Mouse (Mus musculus) kidney, postnatal 14 days (tissue): ENCODE measurements around the gene Gid4.

Source experiments
- DNase-seq: peaks from one replicate; pipeline ENCODE4 v3.0.0; 2022; ENCODE audit warnings: mixed read lengths

Gene Gid4

DNA sequence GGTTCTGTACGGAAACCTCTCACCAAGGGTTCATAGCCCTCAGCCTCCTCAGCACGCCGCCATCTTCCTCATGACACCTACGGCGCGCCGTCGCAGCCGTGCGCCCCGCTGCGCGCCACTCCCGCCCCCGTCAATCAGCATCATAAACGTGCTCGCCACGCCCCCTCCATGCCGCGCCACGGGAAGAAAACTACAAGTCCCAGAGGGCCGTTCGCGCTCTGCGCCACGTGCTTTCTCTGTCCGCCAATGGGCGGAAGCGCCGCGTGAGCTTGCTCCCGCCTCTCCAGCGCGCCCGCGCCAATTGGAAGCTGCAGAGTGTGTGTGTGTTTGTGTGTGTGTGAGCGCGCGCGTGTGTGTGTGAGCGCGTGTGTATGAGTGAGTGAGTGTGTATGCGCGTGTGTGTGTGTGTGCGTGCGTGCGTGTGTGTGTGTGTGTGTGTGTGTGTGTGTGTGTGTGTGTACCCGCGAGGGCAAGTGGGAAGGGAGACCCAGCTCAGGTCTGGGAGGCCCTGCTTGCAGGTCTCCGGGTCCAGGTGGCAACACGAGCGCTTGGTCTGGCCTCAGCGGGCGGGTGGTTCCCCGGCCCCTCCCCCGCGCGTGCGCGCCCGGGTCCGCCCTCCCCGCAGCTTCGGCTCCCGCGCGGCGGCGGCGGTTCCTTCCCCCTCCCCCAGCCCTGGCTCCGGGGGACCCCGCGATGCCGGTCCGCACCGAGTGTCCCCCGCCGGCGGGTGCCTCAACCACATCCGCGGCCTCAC, at the start of gene Gid4:
Gid4 (plus strand) TSS at position 183 of the 754 bp plus-strand sequence.
- DNase-seq, result peak; percentile 99

DNA sequence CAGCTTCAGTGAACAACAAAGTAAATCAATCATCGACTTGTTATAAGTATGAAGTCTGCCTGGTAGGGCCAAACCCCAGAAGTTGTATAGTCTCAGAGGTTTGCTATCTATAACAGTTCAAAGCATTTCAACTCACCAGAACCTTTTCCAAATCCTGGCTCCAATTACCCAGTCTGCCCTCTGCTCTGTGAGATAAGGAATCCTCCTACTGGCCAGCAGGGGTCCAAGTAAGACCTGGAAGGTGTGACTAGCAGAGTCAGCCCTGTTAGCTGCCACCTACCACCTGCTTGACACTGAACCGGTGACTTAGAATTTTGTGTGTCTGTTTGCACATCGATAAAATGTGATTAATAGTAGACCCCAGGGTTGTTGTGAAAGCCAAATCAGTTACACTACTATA, 49.7 kb upstream of the Gid4 start:
- no peak for DNase-seq

DNA sequence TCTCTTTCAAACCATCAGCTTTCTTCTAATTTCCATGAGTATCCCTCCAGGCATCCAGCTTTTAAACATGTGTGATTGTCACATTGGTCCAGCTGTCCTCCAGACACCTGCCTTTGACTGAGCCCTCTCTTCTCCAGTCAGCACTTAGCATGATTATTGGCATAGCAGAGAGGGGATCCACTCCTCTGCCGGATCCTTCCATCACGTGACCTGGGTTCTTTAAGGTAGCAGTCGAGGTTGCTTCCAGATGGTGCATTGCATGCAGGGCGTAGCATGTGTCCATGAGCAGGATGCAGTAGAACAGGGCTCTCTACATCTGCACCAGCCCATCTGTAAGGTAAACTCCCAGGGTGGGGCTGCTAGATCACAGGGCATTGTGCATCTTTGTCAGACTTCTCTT, 48.0 kb upstream of the Gid4 start:
- DNase-seq, result no peak

DNA sequence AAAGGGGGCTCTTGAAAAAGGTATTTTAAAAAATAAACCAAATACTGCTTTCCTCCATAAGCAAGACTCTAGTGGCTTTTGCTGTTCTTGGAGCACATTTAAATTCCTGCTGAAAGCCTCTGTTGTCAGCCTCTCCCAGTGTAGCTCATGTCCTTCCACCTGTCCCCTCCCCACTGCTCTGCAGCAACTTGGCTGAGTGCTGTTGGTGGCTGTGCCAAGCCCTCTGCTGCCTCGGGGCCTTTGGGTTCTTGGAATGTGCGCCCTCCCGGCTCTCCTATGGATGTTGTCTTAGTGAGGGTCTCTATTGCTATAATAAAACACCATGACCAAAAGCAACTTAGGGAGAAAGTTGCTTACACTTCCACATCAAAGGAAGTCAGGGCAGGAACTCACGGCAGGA, 47.5 kb upstream of the Gid4 start:
- DNase-seq, result no peak

DNA sequence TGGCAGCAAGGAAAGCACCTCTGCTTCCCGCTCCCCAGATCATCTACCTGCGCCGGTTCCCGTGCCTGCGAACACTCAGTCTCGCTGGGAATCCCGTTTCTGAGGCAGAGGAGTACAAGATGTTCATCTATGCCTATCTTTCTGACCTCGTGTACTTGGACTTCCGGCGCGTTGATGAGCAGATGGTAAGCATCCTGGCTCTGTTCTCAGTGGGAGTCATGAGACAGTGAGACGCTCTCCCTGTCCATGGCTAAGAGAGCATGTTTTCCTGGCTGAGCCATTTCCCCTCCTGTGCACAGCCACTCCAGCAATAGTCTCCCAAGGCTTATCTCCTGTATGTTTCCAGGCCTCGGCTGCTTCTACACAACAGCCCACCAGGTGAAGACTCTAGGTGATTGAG, 46.5 kb upstream of the Gid4 start:
- DNase-seq, result no peak

DNA sequence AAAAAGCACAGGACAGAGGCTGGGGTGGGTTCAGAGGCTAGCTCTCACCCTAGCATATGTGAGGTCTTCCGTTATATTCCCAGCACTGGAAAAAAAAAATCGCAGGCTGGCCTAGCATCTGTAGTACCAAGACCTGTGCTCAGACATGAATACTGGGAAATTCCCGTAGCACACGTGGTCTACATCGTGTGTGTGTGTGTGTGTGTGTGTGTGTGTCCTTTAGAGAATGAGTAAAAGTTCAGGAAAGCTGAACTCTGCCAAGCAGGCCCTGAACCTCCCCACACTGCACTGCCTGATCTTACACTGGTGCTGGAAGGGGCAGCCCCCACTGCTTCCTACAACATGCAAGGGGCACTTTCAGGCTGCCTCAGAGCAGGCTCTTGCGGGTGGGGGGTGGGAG, 42.5 kb upstream of the Gid4 start:
- no peak for DNase-seq

DNA sequence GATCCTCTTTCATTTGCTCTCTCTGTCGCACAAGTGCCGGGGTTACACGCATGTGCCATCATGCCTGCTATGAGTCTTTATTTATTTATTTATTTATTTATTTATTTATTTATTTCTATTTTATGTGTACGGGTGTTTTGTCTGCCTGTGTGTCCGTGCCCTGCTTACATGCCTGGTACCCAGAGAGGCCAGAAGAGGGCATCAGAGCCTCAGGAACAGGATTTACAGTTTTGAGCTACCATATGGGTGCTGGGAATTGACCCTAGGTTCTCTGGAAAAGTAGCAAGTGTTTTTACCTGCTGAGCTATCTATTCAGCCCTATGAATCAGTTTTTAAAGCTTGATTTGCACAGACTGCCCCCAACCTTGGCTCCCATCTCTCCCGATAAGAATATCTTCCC, 33.4 kb upstream of the Gid4 start:
- DNase-seq, result no peak

DNA sequence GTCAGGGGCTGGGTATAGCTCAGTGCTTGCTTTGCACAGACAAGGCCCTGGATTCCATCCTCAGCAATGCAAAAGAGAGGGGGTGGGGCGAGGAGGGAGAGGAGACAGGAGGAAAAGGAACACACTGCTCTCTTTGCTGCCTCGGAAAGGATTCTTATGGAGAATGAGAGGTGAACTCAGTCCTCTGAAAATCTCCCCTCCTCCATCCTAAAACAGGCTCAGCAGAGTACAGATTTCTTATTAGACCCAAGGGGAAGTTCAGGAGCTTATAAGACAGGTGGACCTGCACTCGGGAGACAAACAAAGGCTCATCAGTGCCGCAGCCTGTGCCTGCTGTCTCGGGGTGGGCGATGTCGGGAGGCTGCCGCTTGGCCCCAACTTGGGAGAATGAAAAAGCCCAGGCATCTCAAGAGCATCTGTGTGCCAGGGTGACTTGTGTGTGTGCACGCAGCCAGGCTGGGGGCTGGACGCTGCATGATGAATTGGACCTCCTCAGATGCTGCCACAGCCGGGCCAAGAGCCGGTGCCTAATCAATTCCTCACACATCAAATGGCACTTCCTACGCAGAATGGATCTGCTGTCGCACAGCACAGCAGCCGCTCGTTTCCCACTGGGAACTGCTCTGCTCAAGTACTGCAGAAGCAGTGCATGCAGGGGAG, 32.1 kb upstream of the Gid4 start:
- no peak for DNase-seq

DNA sequence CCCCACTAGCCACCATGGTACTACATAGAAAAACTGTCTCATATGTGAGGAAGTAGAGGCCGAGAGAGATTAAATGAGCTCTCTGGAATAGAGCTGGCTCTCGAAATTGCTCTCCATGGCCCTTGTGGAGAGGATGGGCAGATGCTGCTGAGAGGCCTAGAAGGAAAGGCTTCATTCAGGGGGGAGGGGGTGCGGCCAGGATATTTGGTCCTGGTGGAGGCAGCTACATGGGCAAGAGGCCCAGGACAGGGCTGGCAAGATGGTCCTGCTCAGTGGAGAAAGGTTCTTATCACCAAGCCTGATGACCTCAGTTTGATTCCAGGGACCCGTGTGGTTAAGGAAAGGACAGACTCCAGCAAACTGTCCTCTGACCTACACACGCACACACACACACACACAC, 31.0 kb upstream of the Gid4 start:
- no peak for DNase-seq

DNA sequence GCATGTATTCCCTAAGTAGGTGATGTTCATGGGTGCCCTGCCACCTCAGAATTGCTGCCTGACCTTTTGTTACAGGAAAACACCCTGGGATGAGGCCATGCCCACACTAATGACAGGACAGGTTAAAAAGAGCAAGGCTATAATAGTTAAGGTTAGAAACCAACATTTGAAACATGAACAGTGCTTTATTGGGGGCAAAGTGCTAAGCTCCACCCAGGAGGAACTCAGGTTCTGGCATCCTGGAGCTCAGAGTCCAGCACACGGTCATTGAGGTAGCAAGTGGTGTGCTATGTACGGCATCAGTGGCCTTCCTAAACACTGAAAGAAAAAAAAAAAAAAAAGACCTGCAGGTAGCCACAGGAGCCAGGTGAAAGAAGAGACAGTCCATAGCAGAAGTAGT, 29.0 kb upstream of the Gid4 start:
- DNase-seq, result no peak

DNA sequence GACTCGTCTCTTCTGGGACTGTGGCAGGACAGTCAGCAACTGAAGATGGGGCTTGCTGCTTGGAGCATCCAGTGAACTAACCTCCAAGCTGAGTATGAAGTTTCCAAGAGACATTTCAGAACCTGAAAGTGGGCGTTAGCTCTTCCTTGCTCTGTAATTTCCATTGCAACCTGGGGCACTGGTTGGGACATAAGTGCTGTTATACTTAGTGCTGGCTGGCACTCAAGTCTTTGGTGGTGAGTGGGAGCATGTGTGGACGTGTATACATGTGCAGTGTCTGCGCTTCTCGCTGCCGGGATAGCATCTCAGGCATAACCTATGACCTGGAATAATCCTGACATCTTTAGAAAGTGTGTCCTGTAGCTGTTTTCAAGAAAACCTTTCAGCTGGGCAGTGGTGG, 25.6 kb upstream of the Gid4 start:
- DNase-seq, result no peak

DNA sequence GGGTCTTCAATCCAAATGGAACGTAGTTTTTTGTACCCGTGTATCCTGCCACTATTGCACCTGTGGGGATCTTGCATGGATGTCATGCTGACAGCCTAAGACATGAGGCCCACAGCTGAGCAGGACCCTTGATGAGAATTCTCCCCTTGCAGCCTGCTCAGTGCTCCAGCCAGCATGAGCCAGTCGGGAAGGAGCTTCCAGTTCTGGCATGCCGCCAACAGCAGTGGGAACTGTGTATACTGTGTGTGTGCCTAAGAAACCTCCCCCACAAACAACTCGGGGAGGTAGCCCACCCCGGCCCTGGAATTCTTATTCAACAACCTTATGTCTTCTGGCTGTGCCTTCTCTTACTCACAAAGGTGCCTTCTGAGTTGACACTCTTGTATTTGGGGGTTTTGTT, 20.4 kb upstream of the Gid4 start:
- DNase-seq, result peak; percentile 29

DNA sequence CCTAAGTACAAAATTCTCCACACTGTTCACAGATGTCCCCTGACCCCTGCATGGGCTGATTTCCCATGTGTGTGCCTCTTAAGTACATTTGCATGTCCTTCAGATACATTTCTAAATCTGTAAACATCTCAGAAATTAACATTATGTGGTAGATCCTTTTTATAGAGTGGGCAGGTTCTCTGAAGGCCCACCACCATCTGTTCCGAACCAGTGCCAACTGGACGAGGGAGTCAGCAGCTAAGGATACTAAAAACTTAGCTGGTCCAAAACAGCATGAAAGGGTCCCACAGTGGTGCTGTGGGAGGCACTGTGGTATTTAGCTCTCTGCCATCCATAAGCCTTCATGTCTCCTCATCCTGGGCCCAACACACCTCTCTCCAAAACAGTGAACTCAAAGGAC, 19.8 kb upstream of the Gid4 start:
- DNase-seq, result no peak

DNA sequence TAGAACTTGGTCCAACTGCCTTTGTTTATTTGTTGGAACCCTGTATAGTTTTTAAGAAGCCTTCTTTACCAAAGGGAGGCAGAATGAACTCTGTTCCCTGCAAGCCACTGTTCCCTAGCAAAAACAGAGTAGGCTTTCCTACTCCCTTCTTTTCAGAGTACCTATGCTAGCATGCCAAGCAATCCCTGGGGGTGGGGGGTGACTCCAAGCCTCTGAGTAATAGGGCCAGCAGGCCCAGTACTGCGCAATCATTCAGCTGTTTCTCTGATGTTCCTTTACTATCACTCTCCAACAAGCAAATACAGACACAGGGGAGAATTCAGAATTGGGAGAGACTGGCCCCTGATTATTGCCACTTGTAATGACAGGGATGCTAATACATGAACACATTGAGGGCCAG, 10.3 kb upstream of the Gid4 start:
- no peak for DNase-seq

DNA sequence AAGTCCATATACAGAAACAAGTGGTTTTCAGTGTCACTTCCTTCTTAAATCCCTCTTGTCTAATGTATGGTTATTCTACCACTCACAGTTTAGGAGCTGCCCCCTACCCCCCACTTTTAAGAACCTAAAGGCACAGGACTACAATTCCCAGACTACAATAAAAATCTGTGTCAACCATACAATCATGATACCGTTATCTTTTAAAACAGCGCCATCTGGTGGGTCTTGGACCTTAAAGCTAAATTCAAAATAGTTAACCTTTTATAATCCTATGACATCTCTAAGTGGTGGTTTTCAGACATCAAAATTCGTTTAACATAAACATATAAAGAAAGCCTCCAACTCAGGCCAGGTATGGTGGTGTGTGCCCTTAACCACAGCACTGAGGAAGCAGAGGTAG, 4.8 kb upstream of the Gid4 start:
- DNase-seq, result peak; percentile 79

DNA sequence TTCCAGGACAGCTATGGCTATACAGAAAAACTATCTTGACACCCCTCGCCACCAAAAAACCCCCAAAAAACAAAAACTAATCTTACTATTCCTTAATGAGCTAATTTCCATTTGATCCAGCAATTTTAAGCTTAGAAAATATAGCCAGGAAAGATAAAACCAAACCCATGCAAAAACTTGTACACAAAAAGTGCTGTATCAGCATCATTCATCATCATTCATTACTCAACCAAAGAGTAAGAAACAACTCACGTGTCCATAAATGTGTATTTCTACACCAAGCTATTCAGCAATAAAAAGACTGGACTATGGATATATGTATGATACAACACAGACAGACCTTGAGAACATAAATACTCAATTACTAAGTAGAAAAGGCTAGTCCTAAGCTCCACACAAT, 4.0 kb upstream of the Gid4 start:
- no peak for DNase-seq

DNA sequence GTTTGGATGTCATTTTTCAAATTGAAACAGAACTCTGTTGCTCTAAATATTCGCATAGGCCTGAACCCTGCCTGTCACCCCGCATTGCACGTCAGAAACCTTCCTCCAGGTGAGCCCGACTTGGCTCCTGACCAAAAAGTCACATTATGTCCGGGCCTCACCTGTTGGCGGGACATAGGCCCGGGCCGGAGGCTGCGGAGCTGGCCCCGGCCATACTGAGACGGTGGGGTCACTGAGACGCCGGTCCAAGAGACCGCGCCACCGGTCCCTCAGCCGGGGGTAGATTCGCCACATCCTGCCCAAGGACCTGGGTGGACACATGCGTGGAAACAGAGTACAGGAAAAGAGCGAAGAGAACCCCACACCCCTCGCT, 369 bp upstream of the Gid4 start:
- no peak for DNase-seq

DNA sequence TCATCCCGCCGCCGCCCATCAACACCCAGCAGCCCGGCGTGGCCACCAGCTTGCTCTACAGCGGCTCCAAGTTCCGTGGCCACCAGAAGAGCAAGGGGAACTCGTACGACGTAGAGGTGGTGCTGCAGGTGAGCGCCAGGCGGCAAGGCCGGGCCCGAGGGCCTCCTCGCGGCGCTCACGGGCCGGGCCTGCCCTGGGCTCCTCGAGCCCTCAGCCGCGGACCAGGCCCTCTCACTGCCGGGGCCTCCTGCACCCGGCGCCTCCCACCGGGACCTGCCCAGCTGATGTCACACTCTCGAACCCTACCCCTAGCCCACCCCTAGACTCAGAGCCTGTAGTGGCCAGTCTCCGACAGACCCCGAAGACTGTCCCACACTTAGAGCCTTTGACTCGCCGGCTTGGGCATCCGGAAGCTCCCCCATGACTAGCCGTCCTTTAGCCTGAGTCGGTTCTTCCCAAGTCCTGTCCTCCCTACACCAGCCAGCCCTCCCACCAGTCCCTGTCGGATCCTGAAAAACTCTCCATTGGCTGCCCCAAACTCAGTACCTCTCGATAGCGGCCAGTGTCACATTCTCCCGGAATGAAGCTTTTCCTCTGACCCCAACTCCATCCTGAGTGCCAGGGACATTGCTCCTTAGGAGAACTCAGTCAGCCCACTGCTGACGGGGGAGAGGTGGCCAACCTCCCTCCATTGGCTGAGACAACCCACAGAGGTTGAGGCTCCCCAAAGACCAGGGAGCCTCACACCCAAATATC, 950 bp downstream of the Gid4 start, which contains the start of gene Atpaf2:
Atpaf2 (minus strand) TSS at position 741 of the 756 bp plus-strand sequence.
- DNase-seq, result no peak

DNA sequence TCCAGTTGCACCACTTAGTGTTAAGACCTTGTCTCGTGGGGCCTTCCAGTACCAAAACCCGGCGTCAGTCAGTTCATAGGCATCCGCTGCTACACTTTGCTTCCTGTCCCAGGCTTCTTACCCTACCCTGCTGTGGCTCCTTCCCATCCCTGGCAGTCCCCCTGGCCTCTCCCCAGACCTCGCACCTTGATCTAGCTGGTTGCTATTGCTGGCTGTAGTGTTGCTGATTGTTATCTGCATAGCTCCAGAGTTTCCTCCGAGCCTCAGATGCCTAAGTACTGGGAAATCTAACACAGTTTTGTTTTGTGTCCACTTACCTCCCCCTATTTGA, 1.5 kb downstream of the Gid4 start:
- DNase-seq, result peak; percentile 11

DNA sequence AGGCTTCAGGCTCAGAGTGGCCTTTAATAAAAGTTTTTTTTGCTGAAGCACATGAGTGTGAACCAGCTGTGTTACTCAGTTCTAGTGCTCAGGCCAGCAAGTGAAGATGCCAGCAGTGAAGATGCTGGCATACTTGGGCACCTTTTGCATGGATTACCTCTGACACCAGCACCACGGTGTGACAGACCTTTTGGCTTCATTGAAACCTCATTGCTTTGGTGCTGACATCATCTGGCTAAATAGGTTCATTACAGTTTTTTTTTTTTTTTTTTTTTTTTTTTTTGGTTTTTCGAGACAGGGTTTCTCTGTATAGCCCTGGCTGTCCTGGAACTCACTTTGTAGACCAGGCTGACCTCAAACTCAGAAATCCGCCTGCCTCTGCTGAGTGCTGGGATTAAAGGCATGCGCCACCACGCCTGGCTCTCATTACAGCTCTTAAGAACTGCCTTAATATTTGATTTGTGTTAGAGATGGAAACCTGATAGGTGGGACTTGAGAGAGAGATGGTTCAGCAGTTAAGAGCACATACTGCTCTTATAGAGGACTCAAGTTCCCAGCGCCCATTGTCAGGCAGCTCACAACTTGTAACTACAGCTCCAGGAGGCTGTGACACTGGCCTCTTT, 5.2 kb downstream of the Gid4 start:
- no peak for DNase-seq

DNA sequence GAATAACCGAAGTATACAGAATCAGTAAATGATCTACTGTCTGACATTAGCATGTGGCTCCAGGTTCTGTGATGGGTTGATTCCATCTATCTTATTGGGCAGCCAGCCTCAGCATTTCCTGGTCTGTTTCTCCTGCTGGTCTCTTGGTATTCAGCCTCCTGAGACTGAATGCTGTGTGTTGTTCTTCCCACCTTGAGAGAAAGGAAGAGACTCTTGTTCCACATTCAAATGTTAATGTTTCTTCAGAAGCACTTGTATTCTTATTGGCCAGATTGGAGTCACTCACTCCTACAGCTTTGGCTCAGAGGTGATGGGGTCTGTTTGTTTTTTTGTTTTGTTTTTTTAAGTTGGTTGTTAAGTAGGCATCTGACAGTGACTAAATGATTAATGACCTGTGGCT, 6.1 kb downstream of the Gid4 start:
- DNase-seq, result no peak

DNA sequence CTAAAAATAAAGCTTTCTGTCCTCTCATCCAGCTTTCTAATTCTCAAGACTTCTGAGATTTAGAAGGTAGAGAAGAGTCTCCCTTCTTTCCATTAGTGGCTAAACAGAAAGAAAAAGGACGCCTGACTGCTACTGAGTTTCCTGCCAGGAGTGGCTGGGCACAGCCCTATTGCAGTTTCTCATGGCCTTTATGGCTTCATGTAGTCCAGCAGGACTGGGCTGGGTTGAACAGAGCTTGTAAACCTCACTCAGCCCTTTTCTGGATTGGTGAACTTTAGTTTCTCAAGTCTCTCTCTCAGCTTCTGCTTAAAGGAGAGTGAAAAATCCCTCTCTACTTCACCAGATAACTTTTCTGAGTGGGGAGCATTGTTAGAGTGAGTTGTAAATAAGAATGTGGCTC, 9.5 kb downstream of the Gid4 start:
- DNase-seq, result no peak

DNA sequence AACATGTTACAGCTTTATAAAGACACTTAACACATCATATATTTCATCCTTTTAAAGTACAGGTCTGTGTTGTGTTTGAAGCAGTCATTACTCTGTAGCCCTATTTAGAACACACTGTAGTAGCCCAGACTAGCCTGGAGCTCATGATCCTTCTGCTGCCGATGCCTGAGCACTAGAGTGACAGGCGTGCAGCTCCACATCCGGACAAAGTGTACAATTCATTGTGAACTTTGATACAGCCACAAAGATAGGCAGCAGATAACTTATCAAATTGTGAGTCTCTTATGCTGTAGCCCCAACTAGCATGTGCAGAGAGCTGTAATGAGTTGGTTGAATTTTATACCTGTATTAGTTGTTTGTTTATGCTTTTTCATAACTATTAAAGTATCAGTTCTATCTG, 10.7 kb downstream of the Gid4 start:
- DNase-seq, result no peak

DNA sequence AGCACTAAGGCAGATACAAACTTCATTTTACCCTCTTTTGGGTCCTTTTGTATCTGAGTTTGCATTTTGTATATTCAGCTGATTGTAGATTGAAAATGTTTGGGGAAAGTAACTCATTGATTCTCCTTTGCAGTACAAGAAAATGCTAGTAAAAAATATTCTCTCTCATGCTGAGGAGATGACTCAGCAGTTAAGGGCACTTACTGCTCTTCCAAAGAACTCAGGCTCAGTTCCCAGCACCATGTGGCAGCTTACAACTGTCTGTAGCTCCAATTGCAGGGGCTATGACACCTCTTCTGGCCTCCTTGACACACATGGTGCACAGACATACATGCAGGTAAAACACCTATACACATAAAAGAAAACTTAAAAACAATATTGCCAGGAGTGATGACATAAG, 16.6 kb downstream of the Gid4 start:
- DNase-seq, result no peak
